Mouse (Mus musculus): ENCODE measurements around the gene AC124502.3.
"Not testable (repeated sequence)": the region's sequence is repeated elsewhere in the genome, so short reads cannot be mapped to it uniquely, and the experiment has no call there.

AC124502.3 gene

GRCm38 (mm10) chr19:5083961-5084833 is 45.5 kb downstream of the AC124502.3 start:
- no peak for DNase-seq (ENCODE audit: low read depth)

DNA sequence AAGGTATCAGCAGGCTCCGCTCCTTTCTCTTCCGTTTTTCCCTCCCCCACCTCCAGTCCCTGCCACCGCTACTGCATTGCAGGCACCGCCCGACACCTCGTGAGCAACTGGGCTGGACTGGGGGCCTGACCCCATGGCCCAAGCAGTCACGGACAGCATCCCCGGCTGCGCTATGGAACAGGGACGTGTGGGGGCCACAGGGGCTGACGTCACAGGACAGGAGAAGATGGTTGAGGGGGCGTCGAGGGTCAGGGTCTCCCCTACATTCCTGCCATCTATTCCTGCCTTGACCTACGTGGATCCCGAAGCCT is 46.1 kb downstream of the AC124502.3 start:
- no peak for DNase-seq (ENCODE audit: low read depth)

DNA sequence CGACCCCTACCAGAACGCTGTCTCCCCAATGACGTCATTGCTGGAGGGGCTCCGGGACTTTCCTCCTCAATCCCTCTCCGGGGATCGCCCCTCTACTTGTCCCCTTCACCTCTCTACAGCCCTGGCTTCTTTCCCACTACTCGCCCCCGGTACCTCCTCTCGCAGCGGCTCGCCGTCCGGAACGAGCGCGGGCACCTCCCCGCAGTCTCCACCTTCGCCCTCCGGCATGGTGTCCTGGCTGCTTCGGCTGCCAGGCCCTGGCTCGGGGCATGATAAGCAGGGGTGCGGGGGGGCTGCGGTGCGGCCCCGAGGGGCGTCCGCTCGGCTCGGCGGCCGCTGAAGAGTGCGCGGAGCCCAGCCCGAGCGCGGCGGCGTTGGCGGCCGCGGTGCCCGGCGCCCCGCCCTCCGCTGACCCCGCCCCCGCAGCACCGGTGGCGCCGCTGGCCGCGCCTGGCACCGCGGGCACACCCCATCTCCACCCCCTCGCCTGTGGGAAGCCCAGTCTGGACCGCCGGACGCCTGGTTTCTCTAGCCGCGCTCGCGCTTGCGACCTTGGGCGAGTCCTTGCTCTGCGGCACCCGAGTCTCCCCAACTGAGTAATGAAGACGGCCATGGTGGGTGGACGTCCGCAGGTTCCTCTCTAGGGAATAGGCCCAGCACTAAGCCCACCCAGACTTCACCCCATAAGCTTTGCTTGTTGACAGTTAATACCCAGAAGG is 46.6 kb downstream of the AC124502.3 start, which contains the start of gene Tmem151a:
Gene Tmem151a (minus strand): TSS at position 387 of the 719 bp plus-strand sequence.
- no peak for DNase-seq (ENCODE audit: low read depth)

DNA sequence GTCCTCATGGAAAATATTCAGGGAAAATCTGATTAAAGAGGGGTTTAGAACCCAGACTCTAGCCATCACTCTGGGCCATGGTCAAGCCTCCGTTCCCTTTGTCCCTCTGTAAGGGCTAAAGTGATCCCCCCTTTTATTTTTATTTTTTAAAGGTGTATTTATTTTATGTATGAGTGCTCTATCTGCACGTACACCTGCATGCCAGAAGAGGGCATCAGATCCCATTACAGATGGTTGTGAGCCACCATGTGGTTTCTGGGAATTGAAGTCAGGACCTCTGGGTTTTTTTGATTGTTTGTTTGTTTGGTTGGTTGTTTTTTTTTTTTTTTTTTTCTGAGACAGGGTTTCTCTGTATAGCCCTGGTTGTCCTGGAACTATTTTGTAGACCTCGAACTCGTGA is 47.8 kb downstream of the AC124502.3 start:
- DNase-seq (ENCODE audit: low read depth) = not testable (repeated sequence)

DNA sequence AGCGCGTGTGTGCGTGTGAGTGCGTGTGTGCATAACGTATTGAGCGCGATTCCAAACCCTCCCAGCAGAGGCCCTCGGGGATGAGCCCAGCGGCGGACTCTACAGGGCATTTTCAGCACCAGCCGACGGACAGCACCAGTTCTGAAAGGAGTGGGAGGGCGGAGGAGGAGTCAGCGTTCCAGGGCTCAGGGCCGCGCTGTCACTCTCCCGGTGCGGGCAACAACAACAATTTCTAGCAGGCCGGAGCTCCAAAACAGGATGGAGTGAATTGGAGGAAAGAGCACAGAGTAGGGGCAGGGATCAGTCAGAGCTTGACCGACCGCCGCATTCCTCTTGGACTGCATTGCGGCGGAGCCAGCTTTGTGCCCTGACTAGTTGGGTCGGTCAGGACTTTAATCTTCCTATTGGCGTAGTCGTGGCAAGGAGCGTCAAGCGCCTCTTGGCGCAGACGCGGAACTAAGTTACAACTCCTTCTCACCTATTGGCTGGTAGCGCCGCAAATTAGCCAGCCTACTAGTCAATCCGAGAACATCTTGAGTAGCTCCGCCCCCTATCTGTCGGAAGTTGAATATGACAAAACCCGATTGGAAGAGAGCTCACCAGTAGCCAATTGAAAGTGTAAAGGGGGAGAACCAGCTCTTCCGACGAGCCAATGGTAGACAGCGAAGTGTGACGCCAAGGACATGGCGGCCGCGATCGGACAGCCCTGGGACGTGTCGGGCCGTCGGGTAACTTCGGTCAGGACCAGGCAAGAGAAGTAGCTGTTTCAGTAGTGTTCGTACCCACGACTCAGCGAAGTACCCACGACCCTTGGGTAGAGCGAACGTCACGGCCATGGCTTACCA is 49.4 kb downstream of the AC124502.3 start, which contains the start of gene Yif1a:
Gene Yif1a (plus strand): TSS at position 655 of the 845 bp plus-strand sequence.
- peak; percentile 98 for DNase-seq (ENCODE audit: low read depth)

- DNase-seq (ENCODE audit: low read depth) = no peak
These were observed 50.6 kb downstream of the AC124502.3 start for GRCm38 (mm10) chr19:5089324-5089723.

DNA sequence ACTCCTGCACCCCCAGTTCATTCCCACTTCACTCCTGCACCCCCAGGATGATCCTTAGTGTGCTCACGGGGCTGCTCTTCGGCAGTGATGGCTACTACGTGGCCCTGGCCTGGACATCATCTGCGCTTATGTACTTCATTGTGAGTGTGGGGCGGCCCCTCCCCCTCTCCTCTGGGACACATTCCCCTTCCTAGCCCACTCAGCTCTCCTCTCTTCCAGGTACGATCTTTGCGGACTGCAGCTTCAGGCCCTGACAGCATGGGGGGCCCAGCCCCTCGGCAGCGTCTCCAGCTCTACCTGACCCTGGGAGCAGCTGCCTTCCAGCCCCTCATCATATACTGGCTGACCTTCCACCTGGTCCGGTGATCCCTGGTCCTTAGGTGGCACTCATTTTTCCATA is 53.4 kb downstream of the AC124502.3 start:
- no peak for DNase-seq (ENCODE audit: low read depth)

GRCm38 (mm10) chr19:5093481-5094242 is 55.0 kb downstream of the AC124502.3 start:
- DNase-seq (ENCODE audit: low read depth) = no peak

- DNase-seq (ENCODE audit: low read depth) = peak; percentile 89
These were observed 55.5 kb downstream of the AC124502.3 start for GRCm38 (mm10) chr19:5094243-5094632.

- DNase-seq (ENCODE audit: low read depth) = no peak
These were observed 56.2 kb downstream of the AC124502.3 start for GRCm38 (mm10) chr19:5094746-5095417.

- DNase-seq (ENCODE audit: low read depth) = no peak
These were observed 57.3 kb downstream of the AC124502.3 start for GRCm38 (mm10) chr19:5095887-5096474.

- no peak for DNase-seq (ENCODE audit: low read depth)
These were observed 59.1 kb downstream of the AC124502.3 start for GRCm38 (mm10) chr19:5097521-5098362.

GRCm38 (mm10) chr19:5098363-5099143 is 59.9 kb downstream of the AC124502.3 start, which contains the start of gene Cnih2:
Gene Cnih2 (minus strand): TSS chr19:5098521.
- DNase-seq (ENCODE audit: low read depth) = peak; percentile 64
